Mouse (Mus musculus): ENCODE data around the gene Sel1l3. TPM values are rescaled to one million over a fixed set of nuclear protein-coding genes. Genes with fewer than 3 reads are reported as not detected.

Gene Sel1l3
- polyA plus RNA-seq, 1 experiment = not detected

DNA sequence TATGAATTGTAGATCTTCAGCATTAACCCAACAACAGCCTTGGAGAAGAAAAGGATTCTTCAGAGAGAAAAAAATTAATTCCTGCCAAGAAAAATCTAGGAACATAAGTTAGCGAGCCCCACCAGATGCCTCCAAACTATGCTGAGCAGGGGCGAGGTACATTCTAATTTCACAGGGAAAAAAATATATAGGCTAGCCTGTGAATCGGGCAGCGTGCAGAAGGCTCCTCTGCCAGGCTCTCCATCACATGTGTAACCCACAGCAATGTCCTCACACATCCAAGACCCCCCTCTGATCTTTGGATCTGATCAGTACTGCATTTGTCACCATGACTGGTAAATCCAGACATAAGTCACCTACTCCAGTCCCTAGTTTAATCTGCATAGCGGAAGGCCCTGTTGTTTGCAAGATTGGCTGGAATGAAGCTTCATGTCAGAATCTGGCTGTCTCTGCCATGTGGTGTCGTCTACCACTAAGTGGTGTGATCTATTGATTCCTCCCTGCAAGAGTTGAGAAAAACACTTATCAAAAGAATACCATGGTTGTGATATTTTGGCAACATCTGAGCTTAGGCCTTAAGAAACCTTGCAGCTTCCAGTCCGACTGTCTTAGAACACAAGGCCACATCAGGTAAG lies 29.3 kb upstream of the Sel1l3 start:
- TF ChIP-seq CTCF (IDR thresholded peaks at IDR 0.05; ENCODE audit: insufficient read depth, low read depth, low read length) (no peak), POLR2A (IDR thresholded peaks at IDR 0.05; ENCODE audit: insufficient read depth, low read depth, low read length) (no peak)
- Histone ChIP-seq H3K4me3 (ENCODE audit: insufficient read depth, low read depth, low read length) (no peak overlapping the region), H3K4me1 (ENCODE audit: control insufficient read depth, insufficient read depth, low read length) (no peaks in the 10 kb centered on the region), H3K27ac (ENCODE audit: insufficient read depth, low read depth, low read length) (no peak overlapping the region)
- WGBS = 90% methylated on average over 7 of the region's 7 CpGs

DNA sequence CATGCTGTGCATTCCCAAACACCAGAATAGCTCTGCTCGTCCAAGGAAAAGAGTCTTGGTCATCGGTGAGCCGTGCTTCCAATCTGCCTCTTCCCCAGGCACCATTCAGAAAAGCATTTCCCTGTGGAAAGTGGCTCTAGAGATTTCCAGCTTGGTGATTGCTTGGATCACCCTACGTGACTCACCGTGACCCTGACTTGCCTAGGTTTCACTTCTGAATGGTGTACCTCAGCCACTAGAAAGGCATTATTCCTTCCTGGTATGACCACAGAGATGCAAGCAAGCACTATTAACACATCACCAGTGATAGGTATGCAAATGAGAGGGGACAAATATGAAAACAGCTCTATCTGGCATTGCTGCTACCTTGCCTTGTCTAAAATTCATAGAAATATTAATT lies 28.2 kb upstream of the Sel1l3 start:
- WGBS = 86% methylated on average over 5 of the region's 5 CpGs
- H3K4me1 ChIP-seq (ENCODE audit: control insufficient read depth, insufficient read depth, low read length) = no peaks in the 10 kb centered on the region
- no peak overlapping the region for H3K4me3 ChIP-seq (ENCODE audit: insufficient read depth, low read depth, low read length)
- no peak overlapping the region for H3K27ac ChIP-seq (ENCODE audit: insufficient read depth, low read depth, low read length)
- TF ChIP-seq POLR2A (IDR thresholded peaks at IDR 0.05; ENCODE audit: insufficient read depth, low read depth, low read length) (no peak), CTCF (IDR thresholded peaks at IDR 0.05; ENCODE audit: insufficient read depth, low read depth, low read length) (no peak)

DNA sequence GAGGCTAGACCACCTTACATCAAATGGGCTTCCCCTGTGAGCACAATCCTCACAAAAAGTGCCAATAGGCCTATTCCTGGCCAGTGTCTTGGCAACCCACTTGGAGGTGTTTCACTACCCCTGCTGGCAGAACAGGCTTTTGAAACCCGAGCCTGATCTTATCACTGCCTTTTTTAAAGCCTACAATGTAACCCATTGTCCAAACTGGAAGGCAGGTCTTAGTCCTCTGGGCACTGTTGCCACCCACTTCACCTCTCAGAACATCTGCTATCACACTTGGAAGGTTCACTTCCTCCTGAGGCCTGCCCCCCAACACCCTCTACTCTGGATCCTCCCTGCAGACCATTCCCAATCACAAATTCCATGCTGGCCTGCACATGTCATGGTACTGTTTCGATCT lies 27.4 kb upstream of the Sel1l3 start:
- WGBS = 83% methylated on average over 2 of the region's 2 CpGs
- Histone ChIP-seq H3K4me1 (ENCODE audit: control insufficient read depth, insufficient read depth, low read length) (no peaks in the 10 kb centered on the region), H3K4me3 (ENCODE audit: insufficient read depth, low read depth, low read length) (no peak overlapping the region), H3K27ac (ENCODE audit: insufficient read depth, low read depth, low read length) (no peak overlapping the region)
- TF ChIP-seq CTCF (IDR thresholded peaks at IDR 0.05; ENCODE audit: insufficient read depth, low read depth, low read length) (no peak), POLR2A (IDR thresholded peaks at IDR 0.05; ENCODE audit: insufficient read depth, low read depth, low read length) (no peak)

DNA sequence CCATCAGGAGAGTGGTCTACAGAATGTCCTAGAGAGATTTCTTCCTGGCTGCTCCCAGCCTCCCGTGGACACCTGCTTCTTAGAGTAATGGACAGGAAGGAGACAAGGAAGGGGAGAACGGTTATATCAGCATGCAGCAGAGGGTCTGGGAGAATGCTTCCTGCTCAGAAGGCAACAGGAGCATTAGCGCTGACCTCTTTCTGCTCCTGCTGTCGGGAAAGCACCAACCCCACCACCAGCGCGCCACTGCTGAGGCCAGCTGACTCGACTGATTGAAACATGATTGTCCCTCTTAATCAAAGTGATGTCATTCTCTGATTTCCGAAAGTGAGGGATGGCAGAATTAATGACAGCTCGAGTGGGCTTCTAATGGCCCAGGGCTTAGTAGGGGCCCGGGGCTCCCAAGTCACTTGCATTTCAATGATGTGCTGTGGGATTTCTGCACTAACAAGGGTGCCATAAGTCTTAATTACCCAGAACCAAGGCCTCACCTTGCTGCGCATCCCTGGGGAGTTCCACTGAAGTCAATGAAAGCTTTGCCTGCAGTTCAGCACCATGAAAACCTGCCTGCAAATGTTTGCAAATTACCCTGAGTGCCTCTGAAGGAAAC lies 26.2 kb upstream of the Sel1l3 start:
- WGBS = 82% methylated on average over 11 of the region's 11 CpGs
- Histone ChIP-seq H3K4me3 (ENCODE audit: insufficient read depth, low read depth, low read length) (no peak overlapping the region), H3K27ac (ENCODE audit: insufficient read depth, low read depth, low read length) (no peak overlapping the region), H3K4me1 (ENCODE audit: control insufficient read depth, insufficient read depth, low read length) (peaks cover 3% of the 10 kb centered on the region; the same call in 1 of the 2 replicates)
- TF ChIP-seq POLR2A (IDR thresholded peaks at IDR 0.05; ENCODE audit: insufficient read depth, low read depth, low read length) (no peak), CTCF (IDR thresholded peaks at IDR 0.05; ENCODE audit: insufficient read depth, low read depth, low read length) (no peak)

DNA sequence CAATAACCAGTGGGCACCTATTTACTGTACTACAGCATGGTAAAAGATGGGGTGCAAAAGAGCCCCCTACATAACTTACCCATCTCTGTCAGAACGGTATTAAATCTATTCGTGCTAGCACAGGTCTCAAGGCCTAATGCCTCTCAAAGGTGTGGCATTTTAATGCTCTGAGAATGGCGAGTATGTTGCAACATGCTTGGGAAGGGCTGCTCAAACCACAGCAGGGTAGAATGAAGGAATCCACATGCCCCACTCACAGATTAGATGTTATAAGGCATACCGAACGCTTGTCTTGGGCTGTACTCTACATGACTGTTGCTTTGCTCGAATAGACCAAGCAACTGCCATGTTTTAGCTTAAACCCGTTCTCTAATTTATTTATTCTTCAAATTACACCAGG lies 25.5 kb upstream of the Sel1l3 start:
- no peak overlapping the region for H3K27ac ChIP-seq (ENCODE audit: insufficient read depth, low read depth, low read length)
- WGBS = 95% methylated on average over 7 of the region's 7 CpGs
- TF ChIP-seq CTCF (IDR thresholded peaks at IDR 0.05; ENCODE audit: insufficient read depth, low read depth, low read length) (no peak), POLR2A (IDR thresholded peaks at IDR 0.05; ENCODE audit: insufficient read depth, low read depth, low read length) (no peak)
- H3K4me3 ChIP-seq (ENCODE audit: insufficient read depth, low read depth, low read length) = no peak overlapping the region
- peaks cover 3% of the 10 kb centered on the region; the same call in 1 of the 2 replicates for H3K4me1 ChIP-seq (ENCODE audit: control insufficient read depth, insufficient read depth, low read length)

DNA sequence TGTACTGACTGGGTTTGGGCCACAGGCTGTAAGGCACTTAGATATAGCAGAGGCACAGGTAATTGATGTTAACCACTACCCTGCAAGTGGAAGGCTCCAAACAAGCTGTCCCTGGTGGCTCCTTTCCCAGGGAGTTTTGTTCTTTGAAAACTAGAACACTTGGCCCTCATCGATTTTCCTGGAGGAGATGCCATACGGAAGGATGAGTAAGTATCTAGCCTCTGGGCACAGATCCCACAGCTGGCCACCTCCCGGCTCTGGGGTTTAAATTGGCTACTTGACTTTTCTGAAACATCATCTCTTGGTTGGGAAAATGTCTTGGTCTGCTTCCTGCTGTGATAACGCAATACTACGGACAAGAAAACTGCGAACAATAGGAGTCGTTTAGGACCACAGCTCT lies 25.0 kb upstream of the Sel1l3 start:
- Histone ChIP-seq H3K4me3 (ENCODE audit: insufficient read depth, low read depth, low read length) (no peak overlapping the region), H3K27ac (ENCODE audit: insufficient read depth, low read depth, low read length) (no peak overlapping the region), H3K4me1 (ENCODE audit: control insufficient read depth, insufficient read depth, low read length) (peaks cover 3% of the 10 kb centered on the region; the same call in 1 of the 2 replicates)
- 79% methylated on average over 7 of the region's 7 CpGs for WGBS
- TF ChIP-seq POLR2A (IDR thresholded peaks at IDR 0.05; ENCODE audit: insufficient read depth, low read depth, low read length) (no peak), CTCF (IDR thresholded peaks at IDR 0.05; ENCODE audit: insufficient read depth, low read depth, low read length) (no peak)

DNA sequence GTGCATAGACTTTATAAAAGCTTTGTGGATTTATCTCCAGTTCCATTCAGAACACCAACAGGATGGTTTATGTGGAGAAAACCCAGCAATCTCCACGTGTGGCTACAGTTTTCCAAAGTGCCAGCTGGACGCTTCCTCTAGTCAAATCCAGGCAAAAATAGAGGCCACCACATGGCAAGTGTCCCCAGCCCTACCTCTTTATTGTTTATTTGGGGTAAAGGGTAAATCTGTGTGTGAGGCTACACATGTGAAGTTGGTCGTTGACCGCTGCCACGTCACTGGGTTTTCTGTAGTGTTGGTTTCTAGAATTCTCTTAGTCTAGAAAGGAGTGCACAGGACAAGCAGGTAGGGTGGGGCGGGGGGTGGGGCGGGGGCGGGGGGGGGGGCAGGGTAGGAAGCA lies 23.0 kb upstream of the Sel1l3 start:
- peaks cover 3% of the 10 kb centered on the region; the same call in 1 of the 2 replicates for H3K4me1 ChIP-seq (ENCODE audit: control insufficient read depth, insufficient read depth, low read length)
- no peak overlapping the region for H3K4me3 ChIP-seq (ENCODE audit: insufficient read depth, low read depth, low read length)
- TF ChIP-seq CTCF (IDR thresholded peaks at IDR 0.05; ENCODE audit: insufficient read depth, low read depth, low read length) (no peak), POLR2A (IDR thresholded peaks at IDR 0.05; ENCODE audit: insufficient read depth, low read depth, low read length) (no peak)
- WGBS = 80% methylated on average over 8 of the region's 8 CpGs
- H3K27ac ChIP-seq (ENCODE audit: insufficient read depth, low read depth, low read length) = no peak overlapping the region

DNA sequence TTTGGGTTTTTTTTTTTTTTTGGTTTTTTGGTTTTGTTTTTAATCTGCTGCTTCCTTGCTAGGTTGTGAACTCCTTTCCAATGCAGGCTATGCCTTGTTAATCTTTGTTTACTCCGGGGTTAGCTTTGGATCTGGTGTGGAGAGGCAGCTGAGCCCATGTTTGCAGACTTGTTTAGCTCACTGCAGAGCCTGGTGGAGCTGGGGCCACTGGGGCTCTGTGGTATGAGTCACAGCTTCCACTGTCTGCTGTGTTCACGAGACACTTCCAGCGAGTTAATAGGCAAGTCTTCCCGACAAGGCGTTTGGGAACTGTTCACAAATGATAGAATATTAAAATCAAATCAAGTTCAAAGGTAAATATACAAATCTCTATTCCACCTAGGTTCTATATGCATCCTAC lies 22.4 kb upstream of the Sel1l3 start:
- TF ChIP-seq POLR2A (IDR thresholded peaks at IDR 0.05; ENCODE audit: insufficient read depth, low read depth, low read length) (no peak), CTCF (IDR thresholded peaks at IDR 0.05; ENCODE audit: insufficient read depth, low read depth, low read length) (no peak)
- 21% methylated on average over 5 of the region's 5 CpGs for WGBS
- no peak overlapping the region for H3K27ac ChIP-seq (ENCODE audit: insufficient read depth, low read depth, low read length)

DNA sequence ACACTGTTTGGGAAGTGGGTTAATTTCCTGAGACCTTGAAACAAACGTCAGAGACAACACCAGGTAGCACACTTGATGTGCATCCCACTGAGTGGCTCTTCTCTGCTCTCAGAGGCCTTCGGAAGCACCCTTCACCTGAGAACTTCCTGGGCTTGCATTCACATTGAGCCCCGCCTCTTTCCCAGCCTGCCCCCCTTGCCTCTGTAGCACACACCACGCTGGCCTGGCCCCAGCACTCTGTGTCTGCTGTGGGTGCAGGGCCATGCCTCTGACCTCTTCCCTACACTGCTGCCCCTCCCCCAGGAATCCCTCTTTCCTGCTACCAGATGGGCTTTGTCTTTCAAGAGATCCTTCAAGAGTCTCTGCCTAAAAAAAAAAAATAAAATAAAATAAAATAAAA lies 21.8 kb upstream of the Sel1l3 start:
- TF ChIP-seq POLR2A (IDR thresholded peaks at IDR 0.05; ENCODE audit: insufficient read depth, low read depth, low read length) (no peak), CTCF (IDR thresholded peaks at IDR 0.05; ENCODE audit: insufficient read depth, low read depth, low read length) (no peak)
- Histone ChIP-seq H3K4me1 (ENCODE audit: control insufficient read depth, insufficient read depth, low read length) (peaks cover 3% of the 10 kb centered on the region; the same call in 1 of the 2 replicates), H3K4me3 (ENCODE audit: insufficient read depth, low read depth, low read length) (no peak overlapping the region), H3K27ac (ENCODE audit: insufficient read depth, low read depth, low read length) (no peak overlapping the region)
- WGBS = 68% methylated on average over 4 of the region's 4 CpGs

More for the DNA sequence above, 22.4 kb upstream of the Sel1l3 start:
- no peak overlapping the region for H3K4me3 ChIP-seq (ENCODE audit: insufficient read depth, low read depth, low read length)
- peaks cover 3% of the 10 kb centered on the region; the same call in 1 of the 2 replicates for H3K4me1 ChIP-seq (ENCODE audit: control insufficient read depth, insufficient read depth, low read length)
